Mouse (Mus musculus): ENCODE measurements around the gene Poc1a. TPM values are rescaled to one million over a fixed set of nuclear protein-coding genes. Genes with fewer than 3 reads are reported as not detected.

Gene Poc1a
- polyA plus RNA-seq, 1 experiment from 2014 or later: 9.0 TPM

GRCm38 (mm10) chr9:106261058-106261457 is 19.8 kb upstream of the Poc1a start:
- WGBS: 93% methylated on average over 6 of the region's 6 CpGs
- Histone ChIP-seq H3K36me3 (ENCODE audit: control insufficient read depth, insufficient read depth, low read length) (no peaks in the 10 kb centered on the region), H3K27me3 (ENCODE audit: control insufficient read depth, insufficient read depth, low read depth, low read length) (no peaks in the 10 kb centered on the region), H3K4me1 (ENCODE audit: control insufficient read depth, insufficient read depth, low read length) (no peaks in the 10 kb centered on the region), H3K27ac (ENCODE audit: low read length) (no peak overlapping the region), H3K4me3 (ENCODE audit: low read depth, low read length) (no peak overlapping the region), H3K4me2 (ENCODE audit: low read length) (no peak overlapping the region), H3K9ac (ENCODE audit: low read depth, low read length) (no peak overlapping the region), H3K9me3 (replicated peaks; ENCODE audit: control insufficient read depth, low read length, poor library complexity, severe bottlenecking) (no peaks in the 10 kb centered on the region)
- ATAC-seq: no peak

GRCm38 (mm10) chr9:106261491-106261890 is 19.4 kb upstream of the Poc1a start:
- no peaks in the 10 kb centered on the region for H3K36me3 ChIP-seq (ENCODE audit: control insufficient read depth, insufficient read depth, low read length)
- no peaks in the 10 kb centered on the region for H3K9me3 ChIP-seq (replicated peaks; ENCODE audit: control insufficient read depth, low read length, poor library complexity, severe bottlenecking)
- no peaks in the 10 kb centered on the region for H3K4me1 ChIP-seq (ENCODE audit: control insufficient read depth, insufficient read depth, low read length)
- no peak overlapping the region for H3K27ac ChIP-seq (ENCODE audit: low read length)
- H3K9ac ChIP-seq (ENCODE audit: low read depth, low read length): no peak overlapping the region
- no peak overlapping the region for H3K4me3 ChIP-seq (ENCODE audit: low read depth, low read length)
- no peak for ATAC-seq
- H3K4me2 ChIP-seq (ENCODE audit: low read length): no peak overlapping the region
- H3K27me3 ChIP-seq (ENCODE audit: control insufficient read depth, insufficient read depth, low read depth, low read length): no peaks in the 10 kb centered on the region
- 84% methylated on average over 3 of the region's 3 CpGs for WGBS

- no peak for ATAC-seq
- H3K4me1 ChIP-seq (ENCODE audit: control insufficient read depth, insufficient read depth, low read length): no peaks in the 10 kb centered on the region
These were observed 18.8 kb upstream of the Poc1a start for GRCm38 (mm10) chr9:106262075-106262474.

GRCm38 (mm10) chr9:106263381-106263924 is 17.4 kb upstream of the Poc1a start:
- Histone ChIP-seq H3K27me3 (ENCODE audit: control insufficient read depth, insufficient read depth, low read depth, low read length) (no peaks in the 10 kb centered on the region), H3K4me1 (ENCODE audit: control insufficient read depth, insufficient read depth, low read length) (no peaks in the 10 kb centered on the region), H3K36me3 (ENCODE audit: control insufficient read depth, insufficient read depth, low read length) (no peaks in the 10 kb centered on the region), H3K27ac (ENCODE audit: low read length) (no peak overlapping the region), H3K4me2 (ENCODE audit: low read length) (no peak overlapping the region), H3K9me3 (replicated peaks; ENCODE audit: control insufficient read depth, low read length, poor library complexity, severe bottlenecking) (no peaks in the 10 kb centered on the region), H3K4me3 (ENCODE audit: low read depth, low read length) (no peak overlapping the region), H3K9ac (ENCODE audit: low read depth, low read length) (no peak overlapping the region)
- no peak for ATAC-seq
- WGBS: 82% methylated on average over 9 of the region's 9 CpGs

More at GRCm38 (mm10) chr9:106262075-106262474, 18.8 kb upstream of the Poc1a start:
- Histone ChIP-seq H3K9me3 (replicated peaks; ENCODE audit: control insufficient read depth, low read length, poor library complexity, severe bottlenecking) (no peaks in the 10 kb centered on the region), H3K27ac (ENCODE audit: low read length) (no peak overlapping the region), H3K4me3 (ENCODE audit: low read depth, low read length) (no peak overlapping the region), H3K27me3 (ENCODE audit: control insufficient read depth, insufficient read depth, low read depth, low read length) (no peaks in the 10 kb centered on the region), H3K9ac (ENCODE audit: low read depth, low read length) (no peak overlapping the region), H3K4me2 (ENCODE audit: low read length) (no peak overlapping the region), H3K36me3 (ENCODE audit: control insufficient read depth, insufficient read depth, low read length) (no peaks in the 10 kb centered on the region)
- WGBS: 77% methylated on average over 3 of the region's 3 CpGs

GRCm38 (mm10) chr9:106265358-106266075 is 15.3 kb upstream of the Poc1a start:
- ATAC-seq: no peak
- no peak overlapping the region for H3K4me3 ChIP-seq (ENCODE audit: low read depth, low read length)
- H3K36me3 ChIP-seq (ENCODE audit: control insufficient read depth, insufficient read depth, low read length): no peaks in the 10 kb centered on the region
- no peaks in the 10 kb centered on the region for H3K27me3 ChIP-seq (ENCODE audit: control insufficient read depth, insufficient read depth, low read depth, low read length)
- H3K4me1 ChIP-seq (ENCODE audit: control insufficient read depth, insufficient read depth, low read length): peaks cover 12% of the 10 kb centered on the region
- 89% methylated on average over 12 of the region's 12 CpGs for WGBS
- H3K4me2 ChIP-seq (ENCODE audit: low read length): no peak overlapping the region
- no peaks in the 10 kb centered on the region for H3K9me3 ChIP-seq (replicated peaks; ENCODE audit: control insufficient read depth, low read length, poor library complexity, severe bottlenecking)
- no peak overlapping the region for H3K9ac ChIP-seq (ENCODE audit: low read depth, low read length)
- no peak overlapping the region for H3K27ac ChIP-seq (ENCODE audit: low read length)

GRCm38 (mm10) chr9:106266936-106267657 is 13.8 kb upstream of the Poc1a start:
- no peaks in the 10 kb centered on the region for H3K9me3 ChIP-seq (replicated peaks; ENCODE audit: control insufficient read depth, low read length, poor library complexity, severe bottlenecking)
- H3K4me1 ChIP-seq (ENCODE audit: control insufficient read depth, insufficient read depth, low read length): peaks cover 12% of the 10 kb centered on the region
- no peak overlapping the region for H3K27ac ChIP-seq (ENCODE audit: low read length)
- no peak overlapping the region for H3K4me2 ChIP-seq (ENCODE audit: low read length)
- no peak for ATAC-seq
- H3K36me3 ChIP-seq (ENCODE audit: control insufficient read depth, insufficient read depth, low read length): no peaks in the 10 kb centered on the region
- no peak overlapping the region for H3K4me3 ChIP-seq (ENCODE audit: low read depth, low read length)
- no peak overlapping the region for H3K9ac ChIP-seq (ENCODE audit: low read depth, low read length)
- WGBS: 52% methylated on average over 2 of the region's 2 CpGs
- no peaks in the 10 kb centered on the region for H3K27me3 ChIP-seq (ENCODE audit: control insufficient read depth, insufficient read depth, low read depth, low read length)

- H3K4me1 ChIP-seq (ENCODE audit: control insufficient read depth, insufficient read depth, low read length): peaks cover 12% of the 10 kb centered on the region
- no peaks in the 10 kb centered on the region for H3K9me3 ChIP-seq (replicated peaks; ENCODE audit: control insufficient read depth, low read length, poor library complexity, severe bottlenecking)
- H3K4me3 ChIP-seq (ENCODE audit: low read depth, low read length): no peak overlapping the region
- no peak overlapping the region for H3K9ac ChIP-seq (ENCODE audit: low read depth, low read length)
- H3K27me3 ChIP-seq (ENCODE audit: control insufficient read depth, insufficient read depth, low read depth, low read length): no peaks in the 10 kb centered on the region
- 50% methylated on average over 4 of the region's 4 CpGs for WGBS
- no peak overlapping the region for H3K27ac ChIP-seq (ENCODE audit: low read length)
- H3K36me3 ChIP-seq (ENCODE audit: control insufficient read depth, insufficient read depth, low read length): no peaks in the 10 kb centered on the region
- ATAC-seq: no peak
- no peak overlapping the region for H3K4me2 ChIP-seq (ENCODE audit: low read length)
These were observed 12.4 kb upstream of the Poc1a start for GRCm38 (mm10) chr9:106268421-106268820.

GRCm38 (mm10) chr9:106269076-106269788 is 11.6 kb upstream of the Poc1a start:
- H3K9ac ChIP-seq (ENCODE audit: low read depth, low read length): no peak overlapping the region
- no peaks in the 10 kb centered on the region for H3K27me3 ChIP-seq (ENCODE audit: control insufficient read depth, insufficient read depth, low read depth, low read length)
- H3K27ac ChIP-seq (ENCODE audit: low read length): peak overlapping the region; percentile 82
- no peaks in the 10 kb centered on the region for H3K36me3 ChIP-seq (ENCODE audit: control insufficient read depth, insufficient read depth, low read length)
- no peak overlapping the region for H3K4me3 ChIP-seq (ENCODE audit: low read depth, low read length)
- ATAC-seq: peak; percentile 37; the same call in 1 of the 2 replicates
- 54% methylated on average over 9 of the region's 9 CpGs for WGBS
- H3K9me3 ChIP-seq (replicated peaks; ENCODE audit: control insufficient read depth, low read length, poor library complexity, severe bottlenecking): no peaks in the 10 kb centered on the region
- peaks cover 12% of the 10 kb centered on the region for H3K4me1 ChIP-seq (ENCODE audit: control insufficient read depth, insufficient read depth, low read length)
- H3K4me2 ChIP-seq (ENCODE audit: low read length): no peak overlapping the region
